Mouse (Mus musculus) cerebellum, adult 2 months (tissue): ENCODE data around the gene Nectin1. TPM values are rescaled to one million over a fixed set of nuclear protein-coding genes. Genes with fewer than 3 reads are reported as not detected.

Source experiments
- DNase-seq, 2 experiments: peaks; one replicate each; pipeline ENCODE4 v3.0.0; 2021
- H3K27ac ChIP-seq: fragments of 200-500 bp; 2 replicates; pipeline ENCODE4 v1.5.1; 2012; ENCODE audit warnings: low read length, control low read depth, inconsistent platforms; ENCODE audit not compliant: insufficient read depth
- H3K27me3 ChIP-seq: fragments of 200-500 bp; 2 replicates; pipeline ENCODE4 v1.6.1; 2012; ENCODE audit warnings: inconsistent platforms, mild to moderate bottlenecking, low read length, moderate library complexity; ENCODE audit not compliant: control insufficient read depth, insufficient read depth
- H3K4me1 ChIP-seq: fragments of 200-500 bp; 2 replicates; pipeline ENCODE4 v1.6.1; 2011; ENCODE audit warnings: low read length; ENCODE audit not compliant: control insufficient read depth, insufficient read depth
- H3K4me3 ChIP-seq: fragments of 200-500 bp; replicated peaks from 2 replicates; pipeline ENCODE3; 2011; ENCODE audit warnings: mild to moderate bottlenecking, low read depth, low read length, control low read depth; ENCODE audit not compliant: insufficient read depth
- CTCF ChIP-seq: fragments of 200-500 bp; IDR thresholded peaks from 2 replicates; pipeline ENCODE4 v1.5.1; 2011; ENCODE audit warnings: low read depth, mild to moderate bottlenecking, control low read depth, low read length, moderate library complexity, borderline replicate concordance; ENCODE audit not compliant: insufficient read depth
- POLR2A ChIP-seq: fragments of 200-500 bp; IDR thresholded peaks from 2 replicates; pipeline ENCODE4 v1.6.1; 2011; ENCODE audit warnings: low read length, control low read depth, borderline replicate concordance; ENCODE audit not compliant: insufficient read depth
- WGBS: fragments of 180-500 bp; shearing (Covaris S2); methylation state at CpG from one replicate; pipeline ENCODE4 v1.1.7; 2018; 5-methylcytosine and 5-hydroxymethylcytosine counted together
- polyA plus RNA-seq: library from polyadenylated mRNA; depleted of rRNA; stranded (reverse); fragments of >200 nt; gene quantifications from 2 replicates; pipeline ENCODE4 v1.2.3, GENCODE M21; 2012

Gene Nectin1
- polyA plus RNA-seq, 1 experiment: 28.9 TPM

DNA sequence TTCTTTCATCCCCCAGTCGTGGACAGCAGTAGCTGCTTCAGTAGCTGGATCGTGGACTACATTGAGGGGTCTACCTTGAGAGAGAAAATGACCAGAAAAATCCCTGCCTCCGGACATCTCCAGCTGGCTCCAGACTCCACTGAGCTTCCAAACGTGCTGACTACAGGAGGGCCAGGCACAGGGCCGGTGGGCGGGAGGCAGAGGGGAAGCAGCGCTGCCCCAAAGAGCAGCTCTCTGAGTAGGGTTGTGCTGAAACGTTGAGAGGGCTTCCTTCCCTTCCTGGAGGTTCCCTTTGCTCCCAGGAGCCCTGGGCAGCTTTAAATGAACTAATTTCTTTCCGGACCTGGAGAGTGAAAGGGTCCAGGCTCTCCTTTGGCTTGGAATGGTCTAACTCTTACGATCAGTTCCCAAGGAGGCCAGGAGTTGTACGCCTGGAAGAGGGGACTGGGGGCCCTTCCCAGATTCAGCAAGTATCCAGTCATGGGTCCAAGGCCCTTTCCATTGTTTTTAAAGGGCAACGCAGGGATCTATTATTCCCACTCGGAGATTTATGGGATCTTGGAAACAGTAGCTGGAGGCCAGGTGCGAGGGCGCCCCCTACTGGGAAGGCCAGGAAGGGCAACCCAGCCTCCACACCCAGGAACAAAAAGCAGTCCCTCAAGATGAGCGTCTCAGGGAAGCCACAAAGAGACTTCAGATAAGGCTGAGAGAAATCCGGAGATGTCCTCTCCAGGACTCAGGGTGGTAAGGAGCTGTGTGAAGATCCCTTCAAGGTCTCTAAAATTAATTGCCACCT lies 102.1 kb downstream of the Nectin1 start:
- H3K27ac ChIP-seq: no peak overlapping the region
- peak; percentile 43 to 68 for DNase-seq
- TF ChIP-seq POLR2A (no peak), CTCF (peak; percentile 77)
- WGBS: 23% methylated on average over 17 of the region's 17 CpGs
- H3K4me1 ChIP-seq: no peaks in the 10 kb centered on the region
- H3K4me3 ChIP-seq: no peak overlapping the region
- no peaks in the 10 kb centered on the region for H3K27me3 ChIP-seq

DNA sequence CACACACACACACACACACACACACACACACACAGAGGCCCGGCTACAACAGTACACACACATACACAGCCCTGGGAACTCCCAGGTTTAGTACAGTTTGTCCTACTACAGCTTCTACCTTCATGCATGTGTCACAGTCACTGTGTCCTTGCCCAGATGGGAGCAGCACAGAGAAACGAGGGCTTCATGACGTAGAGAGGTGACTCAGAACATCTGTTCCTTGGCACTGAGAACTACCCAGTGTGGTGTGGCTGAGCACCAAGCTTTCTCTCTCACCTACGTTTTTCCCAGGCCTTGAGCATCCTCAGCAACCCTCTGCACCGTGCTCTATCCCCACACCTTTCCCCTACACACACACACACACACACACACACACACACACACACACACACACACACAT lies 104.1 kb downstream of the Nectin1 start:
- Histone ChIP-seq H3K27ac (no peak overlapping the region), H3K4me1 (no peaks in the 10 kb centered on the region), H3K27me3 (no peaks in the 10 kb centered on the region), H3K4me3 (no peak overlapping the region)
- WGBS: 49% methylated on average over 5 of the region's 5 CpGs
- DNase-seq: no peak
- TF ChIP-seq POLR2A: no peak
- TF ChIP-seq CTCF: no peak

DNA sequence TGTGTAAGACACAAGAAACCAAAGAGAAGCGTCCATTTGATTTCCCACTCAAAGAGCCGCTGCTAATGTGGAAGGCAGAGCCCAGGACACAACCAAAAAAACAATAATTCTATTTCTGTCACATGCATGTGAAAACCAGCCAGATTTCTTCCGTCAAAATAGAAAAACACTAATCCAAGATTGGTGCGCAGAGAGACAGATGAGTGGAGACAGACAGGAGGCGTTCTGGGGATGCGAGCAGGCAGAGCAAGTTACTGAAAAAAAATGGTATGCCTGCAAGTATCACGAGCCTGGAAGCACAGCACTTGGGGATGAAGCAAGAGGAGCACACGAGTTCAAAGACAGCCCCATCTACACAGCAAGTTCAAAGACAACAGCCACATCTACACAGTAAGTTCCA lies 106.5 kb downstream of the Nectin1 start:
- no peak for TF ChIP-seq CTCF
- no peak for TF ChIP-seq POLR2A
- no peaks in the 10 kb centered on the region for H3K4me1 ChIP-seq
- no peak overlapping the region for H3K4me3 ChIP-seq
- H3K27me3 ChIP-seq: no peaks in the 10 kb centered on the region
- no peak for DNase-seq
- 66% methylated on average over 8 of the region's 8 CpGs for WGBS
- H3K27ac ChIP-seq: no peak overlapping the region

DNA sequence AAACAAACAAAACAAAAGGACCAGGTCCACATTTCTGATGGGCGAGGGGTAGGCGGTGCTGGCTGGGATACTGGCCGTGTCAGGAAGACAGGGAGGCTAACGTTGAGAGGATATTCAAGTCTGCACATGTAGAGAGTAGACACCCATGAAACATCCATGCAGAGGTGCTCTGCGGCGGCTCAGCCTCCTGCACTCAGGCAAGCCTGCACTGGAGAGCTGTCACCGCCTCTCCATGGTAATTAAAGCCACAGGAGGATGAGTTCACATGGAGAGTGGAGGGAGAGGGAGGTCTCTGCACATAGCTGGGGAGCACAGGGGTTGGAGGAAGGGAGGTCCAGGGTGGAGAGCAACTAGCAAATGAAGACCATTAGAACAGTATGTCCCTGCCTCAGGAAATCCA lies 107.4 kb downstream of the Nectin1 start:
- H3K4me1 ChIP-seq: no peaks in the 10 kb centered on the region
- WGBS: 67% methylated on average over 7 of the region's 7 CpGs

DNA sequence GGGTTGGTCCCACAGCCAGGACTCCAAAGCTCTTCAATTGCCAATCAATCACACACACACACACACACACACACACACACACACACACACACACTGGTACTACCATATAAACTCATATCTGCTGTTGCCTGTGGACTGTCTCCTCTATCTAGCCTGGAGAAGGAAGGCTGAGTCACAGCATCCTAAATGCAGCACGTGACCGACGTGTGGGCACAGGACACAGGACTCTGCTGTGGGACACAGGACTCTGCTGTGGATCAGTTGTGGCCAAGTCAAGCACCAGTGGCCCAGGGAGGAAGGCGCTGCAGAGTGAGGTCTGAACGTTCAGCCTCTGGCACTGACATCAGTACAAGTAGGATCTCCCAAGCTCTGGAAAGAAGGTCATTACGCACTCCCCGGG lies 112.1 kb downstream of the Nectin1 start:
- DNase-seq: no peak
- no peaks in the 10 kb centered on the region for H3K27me3 ChIP-seq
- no peaks in the 10 kb centered on the region for H3K4me1 ChIP-seq
- H3K4me3 ChIP-seq: no peak overlapping the region
- TF ChIP-seq CTCF (no peak), POLR2A (no peak)
- no peak overlapping the region for H3K27ac ChIP-seq
- WGBS: 81% methylated on average over 7 of the region's 7 CpGs

More for the DNA sequence above, 107.4 kb downstream of the Nectin1 start:
- Histone ChIP-seq H3K27ac (no peak overlapping the region), H3K27me3 (no peaks in the 10 kb centered on the region), H3K4me3 (no peak overlapping the region)
- no peak for DNase-seq
- TF ChIP-seq CTCF: no peak
- TF ChIP-seq POLR2A: no peak
